Mouse (Mus musculus): ENCODE results near the gene Th. TPM values are rescaled to one million over a fixed set of nuclear protein-coding genes. Genes with fewer than 3 reads are reported as not detected.
A peak's percentile ranks its signal among the peaks of the same experiment; 100 is the strongest.

The Th gene
- total RNA-seq, 2 experiments from 2014 or later, result 0.89 to 1.1 TPM

DNA sequence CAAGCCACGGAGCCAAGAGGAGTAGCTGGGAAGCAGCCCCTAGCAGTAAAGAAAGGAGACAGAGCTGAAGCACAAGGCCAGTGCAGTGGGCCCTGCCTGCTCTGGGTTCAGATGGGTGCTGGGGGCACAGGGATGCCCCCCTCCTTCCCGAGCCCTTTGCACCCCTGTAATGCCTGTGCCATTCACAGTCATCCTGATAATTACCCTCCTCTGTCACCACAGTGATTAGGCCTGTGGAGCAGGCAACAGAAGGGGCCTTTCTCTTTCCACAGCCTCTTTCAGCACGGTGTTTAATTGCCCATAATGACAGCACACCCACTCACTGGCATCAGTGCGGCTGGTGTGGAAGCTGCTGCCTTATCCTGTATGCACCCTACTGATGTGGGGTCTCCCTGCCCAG is 28.0 kb downstream of the Th start:
- DNase-seq (ENCODE audit: low spot score in 2 of 2), result no peak

DNA sequence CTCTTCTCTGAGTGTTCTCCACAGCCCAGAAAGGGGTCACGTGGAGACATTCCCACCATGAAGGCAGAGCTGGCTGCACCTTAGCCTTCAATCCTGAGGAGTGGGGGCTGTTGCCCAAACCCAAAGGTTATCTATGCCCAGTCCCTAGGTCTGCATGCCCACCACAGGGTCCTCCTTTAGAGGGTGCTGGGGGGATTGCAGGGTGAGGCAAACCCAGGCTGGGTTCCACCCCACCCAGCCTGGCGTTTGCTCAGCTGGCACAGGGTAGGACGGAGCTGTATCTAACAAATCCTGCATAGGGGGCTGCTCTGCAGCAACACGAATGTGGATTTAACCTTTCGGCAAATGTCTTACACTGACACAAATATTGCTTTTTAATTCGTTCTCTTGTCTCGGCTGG is 29.2 kb downstream of the Th start:
- no peak for DNase-seq (ENCODE audit: low spot score in 2 of 2)

DNA sequence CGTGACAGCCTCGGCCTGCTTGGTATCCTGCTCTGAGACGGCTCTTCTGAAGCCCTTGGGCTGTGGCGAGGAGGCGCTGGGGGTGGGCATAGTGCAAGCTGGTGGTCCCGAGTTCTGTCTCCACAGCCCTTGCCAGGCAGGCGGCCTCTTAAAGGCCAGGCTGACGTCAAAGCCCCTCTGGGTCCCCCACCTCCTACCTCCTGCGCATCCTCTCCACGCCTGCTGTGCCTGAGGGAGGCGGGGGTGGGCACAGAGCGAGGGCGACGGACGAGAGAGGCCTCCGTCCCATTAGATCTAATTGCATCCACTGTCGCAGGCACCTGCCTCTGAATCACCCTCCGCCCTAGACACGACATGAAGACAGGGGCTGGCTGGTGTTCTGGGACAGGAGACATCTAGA is 31.1 kb downstream of the Th start:
- no peak for DNase-seq (ENCODE audit: low spot score in 2 of 2)

DNA sequence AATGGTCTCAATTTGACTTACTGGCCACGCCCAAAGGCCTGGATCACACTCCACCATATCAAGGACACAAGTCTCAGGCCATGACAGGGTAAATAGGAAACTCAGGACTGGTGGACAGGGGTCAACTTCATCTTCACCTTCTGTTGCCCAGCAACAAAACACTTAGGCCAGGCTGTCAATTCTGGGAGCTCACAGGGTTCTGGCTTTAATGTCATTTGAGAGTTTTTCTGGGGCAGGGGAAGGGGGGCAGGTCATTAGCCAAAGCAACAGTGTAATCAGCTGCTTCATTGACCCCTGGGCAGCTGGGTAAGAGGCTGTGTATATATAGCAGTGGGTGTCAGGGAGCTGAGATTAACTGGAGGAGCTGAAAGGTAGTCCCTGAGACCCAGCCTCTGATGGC is 33.5 kb downstream of the Th start:
- DNase-seq (ENCODE audit: low spot score in 2 of 2), result no peak

DNA sequence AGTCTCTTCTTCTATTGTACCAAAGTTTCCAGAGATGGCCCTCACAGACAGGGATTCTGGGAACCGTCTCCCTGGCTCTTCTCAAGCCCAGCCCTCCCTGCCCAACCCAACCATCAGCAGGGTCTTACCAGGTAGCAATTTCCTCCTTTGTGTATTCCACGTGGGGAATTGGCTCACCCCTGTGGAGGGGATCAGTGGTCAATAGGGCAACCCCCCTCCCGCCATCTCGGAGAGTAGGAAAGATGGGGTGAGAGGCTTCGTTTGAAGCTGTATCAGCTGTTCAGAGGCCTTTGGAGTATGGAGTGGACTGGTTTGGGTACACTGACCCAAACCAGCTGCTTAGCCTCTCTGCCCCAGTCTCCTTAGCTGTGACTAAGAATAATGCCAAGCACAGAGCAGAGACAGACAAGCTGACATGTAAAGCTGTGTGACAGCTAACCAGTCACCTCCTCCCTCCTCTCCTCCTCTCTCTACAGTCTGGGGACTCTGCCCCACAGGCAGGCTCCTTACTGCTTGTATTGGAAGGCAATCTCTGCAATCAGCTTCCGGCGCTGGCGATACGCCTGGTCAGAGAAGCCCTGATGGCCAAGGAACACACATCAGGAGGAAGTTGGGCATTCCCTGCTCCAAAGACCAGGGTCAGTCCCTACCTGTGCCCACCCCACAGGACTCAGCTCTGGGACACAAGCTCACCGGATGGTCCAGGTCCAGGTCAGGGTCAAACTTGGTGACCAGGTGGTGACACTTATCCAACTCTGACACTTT is 34.8 kb downstream of the Th start:
- no peak for DNase-seq (ENCODE audit: low spot score in 2 of 2)

DNA sequence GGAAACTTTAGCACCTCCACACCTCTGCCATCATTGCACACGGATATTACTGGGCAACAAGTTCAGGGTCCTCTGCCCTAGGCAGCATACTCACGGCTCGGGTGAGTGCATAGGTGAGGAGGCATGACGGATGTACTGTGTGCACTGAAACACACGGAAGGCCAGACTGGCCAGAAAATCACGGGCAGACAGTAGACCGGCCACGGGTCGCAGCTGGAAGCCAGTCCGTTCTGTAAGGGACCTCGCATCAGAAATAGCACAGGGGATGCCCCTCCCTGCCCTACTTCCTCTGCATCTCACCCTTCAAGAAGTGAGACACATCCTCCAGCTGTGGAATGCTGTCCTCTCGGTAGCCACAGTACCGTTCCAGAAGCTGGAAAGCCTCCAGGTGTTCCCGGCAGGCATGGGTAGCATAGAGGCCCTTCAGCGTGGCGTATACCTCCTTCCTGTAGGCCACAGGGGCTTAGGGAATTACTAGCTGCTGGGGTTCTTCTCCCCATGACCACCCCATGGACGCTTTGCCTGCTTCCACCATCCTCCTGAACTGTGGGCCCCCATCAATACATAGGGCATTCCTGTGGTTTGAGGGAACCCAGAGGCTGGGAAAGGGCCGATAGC is 35.6 kb downstream of the Th start:
- DNase-seq (ENCODE audit: low spot score in 2 of 2), result no peak

DNA sequence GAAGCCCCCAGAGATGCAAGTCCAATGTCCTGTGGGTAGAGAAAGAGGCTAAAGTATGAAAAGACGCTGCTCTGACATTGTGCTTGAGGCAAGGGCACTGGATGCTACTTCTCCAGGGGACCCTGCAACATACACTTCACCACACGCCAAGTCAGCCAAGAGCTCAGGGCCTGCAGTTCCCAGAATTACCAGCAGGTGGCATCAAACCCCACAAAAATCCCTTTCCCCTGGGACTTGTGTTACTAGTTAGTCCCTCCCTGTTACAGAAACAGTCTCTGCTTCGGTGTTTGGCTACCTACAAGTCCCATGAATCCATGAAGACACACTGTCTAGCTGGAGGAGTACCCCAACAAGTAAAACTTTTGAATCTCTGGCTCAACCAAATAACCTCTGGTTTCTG is 36.3 kb downstream of the Th start:
- DNase-seq (ENCODE audit: low spot score in 2 of 2), result peak; percentile 75 to 78

DNA sequence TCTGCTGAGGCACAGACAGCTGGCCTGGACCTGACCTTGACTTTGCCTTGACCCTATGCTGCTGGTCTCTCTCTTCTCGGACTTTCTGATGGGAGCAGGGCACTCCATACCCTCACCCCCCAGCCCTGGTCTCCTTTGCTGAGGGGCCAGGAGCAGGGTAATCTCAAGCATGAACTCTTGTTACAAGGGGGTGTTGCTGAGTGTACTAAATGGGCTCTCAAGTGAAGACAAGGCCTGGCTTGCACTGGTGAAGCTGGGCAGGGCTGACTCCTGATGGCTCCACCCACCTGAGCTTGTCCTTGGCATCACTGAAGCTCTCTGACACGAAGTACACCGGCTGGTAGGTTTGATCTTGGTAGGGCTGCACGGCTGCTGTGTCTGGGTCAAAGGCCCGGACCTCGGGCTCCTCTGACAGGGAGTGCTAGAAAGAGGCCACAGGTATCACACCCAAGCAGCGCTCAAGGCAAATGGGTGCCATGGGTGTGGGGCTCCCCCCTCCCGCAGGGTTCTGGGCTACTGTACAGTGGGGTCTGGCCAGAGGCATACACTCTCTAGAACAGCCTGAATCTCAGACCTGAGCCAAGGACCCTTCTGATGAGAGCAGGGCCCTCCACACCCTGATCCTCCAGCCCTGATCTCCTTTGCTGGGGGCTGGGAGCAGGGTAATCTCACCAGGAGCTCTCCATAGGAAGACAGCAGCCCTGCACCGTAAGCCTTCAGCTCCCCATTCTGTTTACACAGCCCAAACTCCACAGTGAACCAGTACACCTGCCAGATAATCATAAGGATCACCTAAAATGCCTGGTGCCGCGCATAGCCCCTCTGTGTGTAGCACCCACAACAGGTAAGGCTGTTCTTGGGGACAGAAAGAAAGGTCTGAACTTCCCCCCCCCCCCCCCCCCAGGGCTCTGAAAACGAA is 36.9 kb downstream of the Th start:
- DNase-seq (ENCODE audit: low spot score in 2 of 2), result no peak

DNA sequence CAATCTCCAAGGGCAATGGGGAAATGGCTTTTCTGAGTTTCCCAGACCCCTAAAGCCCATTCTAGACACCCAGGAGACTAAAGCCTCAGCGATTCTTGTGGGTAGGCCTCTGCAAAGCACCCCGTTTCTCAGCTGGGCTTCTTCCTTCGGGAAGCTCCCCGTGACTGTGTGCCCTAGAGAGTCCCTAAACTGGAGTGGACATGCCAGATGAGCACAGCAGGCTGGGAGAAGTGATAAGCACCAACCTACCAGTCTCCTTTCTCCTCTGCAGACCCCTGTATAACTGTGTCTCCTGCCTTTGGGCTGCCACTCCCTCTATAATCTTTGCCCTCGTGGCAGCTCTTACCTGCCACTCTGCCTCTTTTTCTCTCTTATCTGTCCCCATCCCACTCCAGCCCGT is 37.6 kb downstream of the Th start:
- DNase-seq (ENCODE audit: low spot score in 2 of 2), result no peak

DNA sequence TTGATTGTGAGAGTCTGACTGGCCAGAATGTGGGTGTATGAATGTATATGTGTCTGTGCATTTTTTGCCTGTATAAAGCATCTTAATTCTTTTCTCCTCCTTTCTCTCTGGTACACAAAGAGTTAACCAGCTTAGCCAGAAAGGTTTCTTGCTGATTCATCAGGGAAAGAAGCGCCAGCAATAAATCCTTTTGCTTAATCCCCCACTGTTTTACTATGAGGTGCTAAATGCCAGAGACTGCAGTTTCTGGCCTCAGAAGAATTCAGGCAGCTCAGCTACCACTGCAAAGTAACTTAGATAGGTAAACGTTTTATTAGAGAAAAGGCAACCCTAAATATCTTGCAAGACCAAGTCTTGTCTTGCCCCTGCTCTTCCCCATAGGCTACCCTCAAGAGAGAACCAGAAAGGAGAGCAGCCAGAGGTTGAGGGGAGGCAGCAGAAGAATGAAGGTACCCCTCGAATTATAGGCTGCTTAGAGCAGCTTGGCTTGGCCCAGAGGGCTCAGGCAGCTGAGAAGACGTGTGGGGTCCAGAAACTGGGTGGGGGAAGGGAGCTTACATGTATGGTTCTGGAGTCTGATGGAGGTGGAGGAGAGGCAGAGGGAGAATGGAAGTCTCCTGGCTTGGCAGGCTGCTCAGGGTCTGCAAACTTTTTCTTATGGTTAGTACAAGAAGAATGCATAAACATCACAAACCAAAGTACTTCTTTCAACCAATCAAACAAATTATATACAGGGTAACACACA is 61.3 kb downstream of the Th start:
- DNase-seq (ENCODE audit: low spot score in 2 of 2), result no peak

DNA sequence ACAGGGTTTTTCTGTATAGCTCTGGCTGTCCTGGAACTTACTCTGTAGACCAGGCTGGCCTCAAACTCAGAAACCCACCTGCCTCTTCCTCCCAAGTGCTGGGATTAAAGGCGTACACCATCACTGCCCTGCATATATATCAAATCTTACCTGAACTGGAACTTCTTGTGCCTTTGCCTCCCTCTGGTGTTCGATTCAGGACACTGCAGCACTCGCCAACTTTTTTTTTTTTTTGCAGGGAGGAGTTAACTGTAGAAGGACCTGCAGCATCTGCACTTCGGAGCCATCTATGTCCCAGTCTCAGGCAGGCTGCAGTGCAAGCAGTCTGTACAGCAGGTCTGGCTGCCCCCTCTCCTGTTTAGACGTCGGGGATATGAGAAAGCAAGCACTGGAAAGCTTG is 80.2 kb downstream of the Th start:
- peak; percentile 7 to 38 for DNase-seq (ENCODE audit: low spot score in 2 of 2)

Other genes starting within 250 kb of the Th start
- not detected for gene Ins2, start 187.7 kb downstream of the Th start, total RNA-seq (2021)
- gene Ascl2, start 38.1 kb upstream of the Th start, total RNA-seq (2021), result not detected
- gene Tspan32, start 73.9 kb upstream of the Th start, total RNA-seq (2021), result under 1 TPM in 1 of 2 experiments, not detected in 1; 0.44 TPM
- gene Cd81, start 121.6 kb upstream of the Th start, total RNA-seq (2021), result 100 to 1,000 TPM; 388 to 392 TPM
- 10 to 100 TPM; 37.8 to 39.6 TPM for gene Tssc4, start 138.1 kb upstream of the Th start, total RNA-seq (2021)
- not detected for gene Trpm5, start 163.5 kb upstream of the Th start, total RNA-seq (2021)
- under 1 TPM; 0.30 to 0.54 TPM for gene Kcnq1, start 175.2 kb upstream of the Th start, total RNA-seq (2021)